Mouse (Mus musculus): ENCODE data around the gene Tbx5. TPM values are rescaled to one million over a fixed set of nuclear protein-coding genes. Genes with fewer than 3 reads are reported as not detected.

Gene Tbx5
- not detected in 2 replicates for polyA plus RNA-seq (2021; fragmentation: Nextera tagmentation)
- long read RNA-seq, experiment 1: 0 reads
- long read RNA-seq, experiment 2: 0 reads

GRCm38 (mm10) chr5:119832479-119832796 lies at the start of gene Tbx5:
Tbx5 (plus strand) TSS chr5:119832668.

Other genes starting within 250 kb of the Tbx5 start
- 1.5 and 1.6 TPM in 2 replicates for gene Tbx3, start 162.0 kb upstream of the Tbx5 start, polyA plus RNA-seq (2021; fragmentation: Nextera tagmentation)

Measured in left cerebral cortex, adult 6 months (tissue).